Mouse (Mus musculus) ovary, postnatal 10 days (tissue): ENCODE measurements around the gene Gm20662.

Experiments
- DNase-seq: peaks from one replicate; pipeline ENCODE4 v3.0.0; 2022; ENCODE audit warnings: low spot score

Gm20662 gene

DNA sequence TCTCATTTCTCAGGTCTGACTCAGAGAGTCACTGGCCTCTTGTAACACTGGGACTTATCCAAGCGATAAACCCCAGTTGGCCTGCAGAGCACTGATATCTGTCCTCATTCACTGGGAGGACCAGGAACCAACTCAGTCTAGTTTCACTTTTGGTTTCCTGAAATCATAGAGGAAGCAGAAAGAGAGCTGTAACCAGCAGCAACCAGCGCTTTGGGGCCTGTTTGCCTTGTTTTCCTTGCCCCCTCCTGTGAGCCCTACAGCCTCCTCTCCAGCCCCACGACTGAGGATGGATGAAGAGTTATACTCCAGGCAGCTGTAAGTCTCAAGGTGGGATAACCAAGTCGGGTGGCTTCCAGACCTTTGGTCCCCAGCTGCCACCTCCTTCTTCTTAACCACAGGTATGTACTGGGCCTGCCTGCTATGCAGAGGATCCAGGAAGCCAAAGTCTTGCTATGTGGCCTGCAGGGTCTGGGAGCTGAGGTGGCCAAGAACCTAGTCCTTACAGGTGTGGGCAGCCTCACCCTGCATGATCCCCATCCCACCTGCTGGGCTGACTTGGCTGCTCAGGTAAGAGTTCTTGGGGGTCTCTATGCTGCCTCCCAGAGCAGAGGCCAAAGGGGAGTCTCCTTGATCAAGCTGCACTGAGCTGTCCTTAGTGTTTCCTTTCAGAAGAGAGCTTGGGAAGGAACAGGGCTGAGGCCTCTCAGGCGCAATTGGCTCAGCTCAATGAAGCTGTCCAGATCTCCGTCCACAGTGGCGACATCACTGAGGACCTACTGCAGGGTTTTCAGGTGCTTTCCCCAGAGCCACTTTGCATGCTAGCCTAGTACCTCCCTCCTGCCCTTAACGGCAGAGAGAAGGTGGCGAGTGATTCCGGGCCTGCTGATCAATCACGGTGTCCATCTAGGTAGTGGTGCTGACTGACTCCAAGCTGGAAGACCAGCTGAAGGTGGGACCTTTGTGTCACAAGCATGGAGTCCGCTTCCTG is 20.5 kb upstream of the Gm20662 start, which contains the start of gene Uba7:
Gene Uba7 (plus strand): TSS at position 107 of the 988 bp plus-strand sequence.
- DNase-seq, result peak; percentile 15

- DNase-seq, result no peak
Observed at GRCm38 (mm10) chr9:107978815-107979214, 17.3 kb upstream of the Gm20662 start.

GRCm38 (mm10) chr9:107981684-107982605 is 14.2 kb upstream of the Gm20662 start:
- no peak for DNase-seq

GRCm38 (mm10) chr9:107982681-107983346 is 13.3 kb upstream of the Gm20662 start, which contains the start of gene Gm20661:
TSS of gene Gm20661 (plus strand) at chr9:107983058.
- peak; percentile 49 for DNase-seq

DNA sequence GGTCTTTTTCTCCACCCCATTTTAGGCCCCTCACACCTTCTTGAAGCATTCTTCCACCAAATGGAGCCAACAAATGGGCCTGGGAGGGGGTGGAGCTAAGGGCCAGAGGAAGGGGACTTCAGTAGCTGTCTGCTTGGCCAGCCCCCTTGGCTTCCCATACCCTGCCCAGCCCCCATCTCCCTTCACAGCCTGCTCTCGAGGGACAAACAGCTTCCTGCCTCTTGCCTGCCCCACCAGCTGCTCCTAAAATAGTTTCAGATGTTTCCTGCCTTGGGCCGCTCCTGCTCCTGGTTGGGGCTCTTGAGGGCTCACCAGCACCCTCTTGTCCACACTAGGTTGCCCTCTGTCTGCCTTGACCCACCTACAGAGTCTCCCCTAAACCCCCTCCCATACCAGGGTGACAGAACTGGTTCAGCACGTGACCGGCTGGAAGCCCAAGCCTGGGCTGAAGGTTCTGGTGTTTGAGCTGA is 12.7 kb upstream of the Gm20662 start:
- DNase-seq, result peak; percentile 41

DNA sequence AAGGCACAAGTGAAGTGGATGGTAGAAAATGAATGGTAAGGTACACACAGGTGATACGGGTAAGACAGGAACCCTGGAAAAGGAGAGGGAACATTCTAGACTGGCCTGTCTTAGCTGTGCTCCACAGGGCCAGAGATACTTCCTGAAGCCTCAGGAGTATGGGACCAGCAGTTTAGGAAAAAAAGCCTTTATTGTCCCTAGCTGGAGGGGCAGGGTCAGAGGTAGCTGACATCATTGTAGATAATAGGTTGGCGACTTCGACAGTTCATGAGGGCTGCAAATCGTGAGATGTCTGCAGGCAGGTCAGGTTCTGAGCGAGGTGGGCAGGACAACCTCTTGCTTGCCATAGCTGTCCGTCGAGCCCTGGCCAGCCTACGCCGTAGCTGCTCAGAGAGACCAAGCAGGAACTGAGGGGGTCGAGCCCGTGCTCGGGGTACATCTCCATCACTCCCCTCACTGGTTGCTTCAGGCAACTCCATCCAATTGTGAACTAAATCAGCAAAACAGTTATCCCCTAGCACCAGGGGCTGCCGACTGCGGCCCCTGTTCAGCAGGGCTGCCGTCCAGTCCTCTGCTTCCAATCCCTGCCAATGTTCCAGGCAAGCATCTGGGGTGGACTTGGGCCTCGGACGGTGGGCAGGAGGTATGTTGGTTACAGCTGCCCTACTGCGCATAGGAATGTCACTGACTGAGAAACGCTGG is 11.9 kb upstream of the Gm20662 start:
- DNase-seq, result no peak

DNA sequence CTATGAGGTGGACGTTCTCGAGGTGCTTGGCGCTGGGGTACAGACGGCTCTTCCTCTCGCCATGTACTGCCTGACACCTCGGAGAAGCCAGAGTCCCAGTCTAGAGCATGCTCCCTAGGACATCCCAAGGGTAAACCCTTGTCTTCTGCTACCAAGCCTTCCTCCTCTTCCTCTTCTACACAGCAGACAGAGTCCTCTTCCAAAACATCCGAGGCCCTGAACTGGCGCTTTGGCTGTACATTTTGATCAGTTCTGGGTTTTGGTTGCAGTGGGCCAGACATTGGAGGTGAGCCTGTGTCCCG is 11.4 kb upstream of the Gm20662 start:
- DNase-seq, result no peak

GRCm38 (mm10) chr9:107985131-107986119 is 10.7 kb upstream of the Gm20662 start, which contains the start of gene Inka1:
TSS of gene Inka1 (minus strand) at chr9:107985879.
- DNase-seq, result peak; percentile 66

- DNase-seq, result peak; percentile 59
Observed at GRCm38 (mm10) chr9:107986376-107986775, 9.8 kb upstream of the Gm20662 start.

DNA sequence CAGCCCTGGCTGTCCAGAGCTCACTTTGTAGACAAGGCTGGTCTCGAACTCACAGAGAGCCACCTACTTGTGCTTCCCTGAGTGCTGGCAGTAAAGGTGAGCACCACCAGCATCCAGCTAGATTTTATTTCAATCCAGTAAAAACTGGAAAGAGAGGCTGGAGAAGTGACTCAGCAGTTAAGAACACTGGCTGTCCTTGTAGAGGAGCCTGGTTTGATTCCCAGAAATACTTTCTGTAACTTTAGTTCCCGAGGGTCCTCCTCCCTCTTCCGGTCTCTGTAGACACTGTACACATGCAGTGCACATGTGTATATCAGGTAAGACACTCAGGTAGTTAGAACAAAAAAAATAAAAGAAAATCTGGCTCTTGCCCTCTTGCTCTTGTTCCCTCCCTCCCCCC is 8.2 kb upstream of the Gm20662 start:
- DNase-seq, result no peak

DNA sequence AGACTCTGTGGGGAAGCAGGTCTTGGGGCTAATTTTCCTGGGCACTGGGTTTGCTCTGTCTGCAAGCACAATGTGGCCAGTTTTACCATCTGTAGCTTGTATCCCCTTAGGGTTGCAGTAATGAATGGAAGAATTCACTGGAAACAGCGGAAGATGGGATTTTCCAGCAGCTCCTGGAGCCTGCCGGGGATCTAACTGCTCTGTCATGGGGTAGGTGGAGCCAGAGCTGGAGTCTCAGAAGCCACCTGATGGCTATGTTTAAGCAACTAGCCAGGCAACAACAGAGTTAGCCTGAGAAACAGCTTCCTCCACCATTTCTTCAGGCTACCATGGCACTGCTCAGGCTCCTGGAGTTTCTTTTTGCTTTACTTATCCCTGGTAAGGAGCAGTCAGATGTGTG is 4.0 kb upstream of the Gm20662 start, which contains the start of gene Cdhr4:
Gene Cdhr4 (plus strand): TSS at position 301 of the 400 bp plus-strand sequence.
- DNase-seq, result no peak

GRCm38 (mm10) chr9:107993013-107993412 is 3.1 kb upstream of the Gm20662 start:
- no peak for DNase-seq

DNA sequence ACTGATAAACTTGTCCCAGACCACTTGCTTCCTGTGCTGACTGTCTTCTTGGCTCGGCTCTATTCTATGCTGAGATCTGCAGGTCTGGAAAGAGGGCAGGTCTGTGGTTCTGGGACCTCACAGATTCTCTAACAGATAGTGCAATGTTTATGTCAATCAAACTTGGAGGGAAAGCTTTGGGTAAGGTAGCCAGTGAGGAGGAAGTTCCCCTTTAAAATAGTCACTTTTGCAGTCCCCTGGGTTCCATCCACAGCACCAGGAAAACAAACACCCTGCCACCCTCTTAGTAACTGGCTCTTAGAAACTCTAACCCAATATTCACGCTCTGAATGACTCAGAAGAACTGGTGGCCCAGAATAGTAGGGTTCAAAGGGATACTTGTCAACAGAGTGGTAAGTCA is 1.7 kb upstream of the Gm20662 start:
- DNase-seq, result no peak

DNA sequence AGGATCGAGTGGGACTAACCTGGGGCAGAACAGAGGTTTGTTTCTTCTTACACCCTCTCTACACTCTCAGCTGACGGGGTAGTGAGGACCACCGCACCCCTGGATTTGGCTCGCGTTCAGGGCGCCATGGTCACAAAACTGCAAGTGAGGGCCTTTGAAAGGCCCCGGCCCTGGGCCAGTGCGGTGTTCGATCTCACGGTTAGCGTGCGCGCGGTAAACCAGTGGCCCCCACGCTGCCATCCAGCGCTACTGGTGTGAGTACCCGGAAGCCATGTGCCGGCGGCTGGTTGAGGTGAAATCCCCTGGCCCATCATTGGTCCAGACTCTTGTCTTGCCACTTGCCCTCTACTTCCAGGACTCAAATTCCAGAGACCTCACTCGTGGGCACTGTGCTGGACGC is 636 bp upstream of the Gm20662 start:
- DNase-seq, result no peak

- peak; percentile 99 for DNase-seq
Observed at GRCm38 (mm10) chr9:108001922-108002770, 6.0 kb downstream of the Gm20662 start, which contains the start of gene Ip6k1. TSS of gene Ip6k1 (plus strand) at chr9:108002501.

GRCm38 (mm10) chr9:108002778-108003530 is 6.8 kb downstream of the Gm20662 start:
- DNase-seq, result no peak

- DNase-seq, result no peak
Observed at GRCm38 (mm10) chr9:108003531-108003890, 7.4 kb downstream of the Gm20662 start.

- DNase-seq, result no peak
Observed at GRCm38 (mm10) chr9:108008041-108008440, 11.9 kb downstream of the Gm20662 start.
